9 mouse cellular contexts compared by ENCODE assay signal in the genomic region with DNA sequence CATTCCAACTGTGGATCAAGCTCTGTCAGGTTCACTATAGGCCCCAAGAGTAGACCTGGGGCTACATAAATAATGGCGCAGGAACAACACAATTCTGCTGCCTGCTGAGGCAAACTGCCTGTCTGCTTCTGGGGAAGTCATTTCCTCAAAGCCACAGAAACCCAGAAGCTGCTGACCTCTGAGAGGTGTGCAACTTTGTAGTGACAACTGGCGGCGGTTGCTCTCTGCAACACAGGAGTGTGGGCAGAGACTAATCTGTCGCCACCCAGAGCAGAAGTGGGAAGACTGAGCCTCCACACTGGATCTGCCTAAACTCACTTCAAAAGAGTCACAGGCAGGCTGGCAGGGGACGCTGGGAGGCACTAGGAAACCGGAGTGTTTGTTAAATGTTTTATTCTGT. TPM values are rescaled to one million over a fixed set of nuclear protein-coding genes. Genes with fewer than 3 reads are reported as not detected.
A peak's percentile ranks its signal among the peaks of the same experiment; 100 is the strongest.
DNase-seq lines count a peak whose midpoint lies in the region; ATAC-seq and TF ChIP-seq lines count a peak whose summit lies in the region.
"Had no signal": no experiment of that assay in that cellular context is flagged by ENCODE, and none has a peak within 500 bp of the region (broad histone marks: within the 10 kb centered on the region; RNA-seq: fewer than 3 reads in every experiment).

No protein-coding gene starts in this region.

- H3K27me3 ChIP-seq in hindbrain, embryonic 13.5 days: no peaks in the 10 kb centered on the region
- no peaks in the 10 kb centered on the region for H3K27me3 ChIP-seq in lung, embryonic 14.5 days (ENCODE audit: insufficient read depth, low read length)
- H3K27me3 ChIP-seq: Patski had no signal

- no peak for TF ChIP-seq CTCF in bone marrow, adult 2 months (IDR thresholded peaks at IDR 0.05; ENCODE audit: control insufficient read depth, insufficient read depth, low read length)
- TF ChIP-seq CTCF in lung, embryonic 14.5 days (IDR thresholded peaks at IDR 0.05; ENCODE audit: low read depth): no peak

- H3K4me1 ChIP-seq in bone marrow, adult 2 months (ENCODE audit: control insufficient read depth, insufficient read depth, low read length): peaks cover 4% of the 10 kb centered on the region
- peaks cover 29% of the 10 kb centered on the region for H3K4me1 ChIP-seq in hindbrain, embryonic 13.5 days (replicated peaks)
- peaks cover 4% of the 10 kb centered on the region; the same call in 1 of the 2 replicates for H3K4me1 ChIP-seq in lung, embryonic 14.5 days (ENCODE audit: insufficient read depth)

- H3K4me2 ChIP-seq in hindbrain, embryonic 13.5 days: peak overlapping the region; percentile 81
- H3K4me2 ChIP-seq in lung, embryonic 14.5 days: peak overlapping the region; percentile 84

- H3K9ac ChIP-seq in hindbrain, embryonic 13.5 days: 0 out of 2 replicates have a peak overlapping the region, but pooled peaks have one; percentile 93
- H3K9ac ChIP-seq in lung, embryonic 14.5 days: peak overlapping the region; percentile 72

- 0 out of 2 replicates have a peak, but pooled peaks have one; percentile 8 for TF ChIP-seq POLR2A in bone marrow, adult 2 months (IDR thresholded peaks at IDR 0.05; ENCODE audit: borderline replicate concordance, control insufficient read depth, low read depth, low read length)

- ATAC-seq in hindbrain, embryonic 13.5 days (ENCODE audit: low FRiP score): no peak
- no peak for ATAC-seq in lung, embryonic 14.5 days (ENCODE audit: insufficient read depth)
- peak; percentile 21; the same call in 1 of the 2 replicates for ATAC-seq in neutrophil, adult 5-6 weeks (ENCODE audit: extremely low read depth, insufficient number of reproducible peaks, low FRiP score, poor library complexity, severe bottlenecking)
- ATAC-seq: Patski had no signal

- H3K36me3 ChIP-seq in hindbrain, embryonic 13.5 days: peaks cover 20% of the 10 kb centered on the region
- H3K36me3 ChIP-seq in lung, embryonic 14.5 days (ENCODE audit: insufficient read depth): peaks cover 22% of the 10 kb centered on the region; the same call in 1 of the 2 replicates

- H3K4me3 ChIP-seq in bone marrow, adult 2 months (replicated peaks; ENCODE audit: control insufficient read depth, low read depth, low read length): no peak overlapping the region
- H3K4me3 ChIP-seq in hindbrain, embryonic 13.5 days: no peak overlapping the region
- peak overlapping the region; percentile 68 for H3K4me3 ChIP-seq in lung, embryonic 14.5 days (ENCODE audit: low read depth, low read length)

- no peaks in the 10 kb centered on the region for H3K9me3 ChIP-seq in hindbrain, embryonic 13.5 days
- no peaks in the 10 kb centered on the region for H3K9me3 ChIP-seq in lung, embryonic 14.5 days (ENCODE audit: low read depth, low read length)

- 2% methylated on average over 6 of the region's 6 CpGs for WGBS in bone marrow, adult 2 months
- 59% methylated on average over 6 of the region's 6 CpGs for WGBS in hindbrain, embryonic 13.5 days
- 36% methylated on average over 6 of the region's 6 CpGs for WGBS in lung, embryonic 14.5 days

- peak overlapping the region; percentile 93 for H3K27ac ChIP-seq in bone marrow, adult 2 months (ENCODE audit: control insufficient read depth, insufficient read depth, low read depth, low read length, poor library complexity)
- H3K27ac ChIP-seq in hindbrain, embryonic 13.5 days: no peak overlapping the region
- peak overlapping the region; percentile 93 for H3K27ac ChIP-seq in lung, embryonic 14.5 days (ENCODE audit: low read depth)

- peak; percentile 7 for DNase-seq in kidney, adult 11 months
- DNase-seq in kidney, postnatal 25 days: no peak
- no peak for DNase-seq in lung, embryonic 14.5 days
- no peak for DNase-seq in urinary bladder, postnatal 4 days (ENCODE audit: low spot score in 2 of 2)
- no peak for DNase-seq in gastrocnemius, postnatal 10 days

RNA-seq across cellular contexts. Expression of gene Sh3bgrl3, which starts 0.9 kb away (rescaled TPM):
- 299 and 416 TPM in 2 replicates for polyA plus RNA-seq in bone marrow, adult 2 months (2011; ENCODE audit: insufficient read depth, insufficient read length, low replicate concordance, missing spikeins)
- 371 and 393 TPM in 2 replicates for polyA plus RNA-seq in hindbrain, embryonic 13.5 days (2015; fragmentation: Nextera tagmentation; extraction: Ambion mirVana)
- 384 and 400 TPM in 2 replicates for polyA plus RNA-seq in lung, embryonic 14.5 days (2014; fragmentation: Nextera tagmentation; extraction: Ambion mirVana)
- total RNA-seq in neutrophil, adult 5-6 weeks (2017): 471 and 477 TPM in 2 replicates
- total RNA-seq in gastrocnemius, postnatal 10 days (2021): 10 to 100 TPM; 44.9 to 59.6 TPM

RNA-seq across cellular contexts. Expression of gene Ubxn11, which starts 27.1 kb away (rescaled TPM):
- polyA plus RNA-seq in bone marrow, adult 2 months (2011; ENCODE audit: insufficient read depth, insufficient read length, low replicate concordance, missing spikeins): 3.3 and 13.7 TPM in 2 replicates
- 14.7 and 16.0 TPM in 2 replicates for polyA plus RNA-seq in hindbrain, embryonic 13.5 days (2015; fragmentation: Nextera tagmentation; extraction: Ambion mirVana)
- polyA plus RNA-seq in lung, embryonic 14.5 days (2014; fragmentation: Nextera tagmentation; extraction: Ambion mirVana): 6.8 and 7.8 TPM in 2 replicates
- 15.0 and 22.1 TPM in 2 replicates for total RNA-seq in neutrophil, adult 5-6 weeks (2017)
- 1 to 10 TPM in 1 of 2 experiments, under 1 TPM in 1; 0.73 to 1.7 TPM for total RNA-seq in gastrocnemius, postnatal 10 days (2021)

RNA-seq across cellular contexts. Expression of gene Cd52, which starts 34.6 kb away (rescaled TPM):
- polyA plus RNA-seq in bone marrow, adult 2 months (2011; ENCODE audit: insufficient read depth, insufficient read length, low replicate concordance, missing spikeins): 270 and 801 TPM in 2 replicates
- polyA plus RNA-seq in hindbrain, embryonic 13.5 days (2015; fragmentation: Nextera tagmentation; extraction: Ambion mirVana): 3.9 TPM in 2 replicates
- polyA plus RNA-seq in lung, embryonic 14.5 days (2014; fragmentation: Nextera tagmentation; extraction: Ambion mirVana): 13.1 and 14.2 TPM in 2 replicates
- total RNA-seq in neutrophil, adult 5-6 weeks (2017): 2,308 and 2,325 TPM in 2 replicates
- 1 to 10 TPM in 1 of 2 experiments, under 1 TPM in 1; 0.70 to 2.1 TPM for total RNA-seq in gastrocnemius, postnatal 10 days (2021)
- polyA plus RNA-seq: Patski had no signal

RNA-seq across cellular contexts. Expression of gene Cep85, which starts 57.4 kb away (rescaled TPM):
- 16.4 and 22.7 TPM in 2 replicates for polyA plus RNA-seq in bone marrow, adult 2 months (2011; ENCODE audit: insufficient read depth, insufficient read length, low replicate concordance, missing spikeins)
- polyA plus RNA-seq in hindbrain, embryonic 13.5 days (2015; fragmentation: Nextera tagmentation; extraction: Ambion mirVana): 21.2 and 22.5 TPM in 2 replicates
- polyA plus RNA-seq in lung, embryonic 14.5 days (2014; fragmentation: Nextera tagmentation; extraction: Ambion mirVana): 35.7 and 37.9 TPM in 2 replicates
- total RNA-seq in neutrophil, adult 5-6 weeks (2017): 26.5 and 38.3 TPM in 2 replicates
- 10 to 100 TPM; 50.5 to 55.0 TPM for total RNA-seq in gastrocnemius, postnatal 10 days (2021)

Comparison
In these comparisons a context has a peak if more than half of its experiments do, and no peak if none do; other contexts are left out.
1. RNA of gene Cd52, which starts 34.6 kb away (polyA plus RNA-seq): 270 to 801 TPM in bone marrow, adult 2 months; 13.1 to 14.2 TPM in lung, embryonic 14.5 days and 3.9 TPM in hindbrain, embryonic 13.5 days; every median in the first group is over 10 times any median in the second.